Mouse (Mus musculus) cerebellum, adult 11-12 months (tissue): ENCODE measurements at regions not wholly inside any gene's neighbourhood (a gene's known extent, or its start where the extent isn't known, plus 50 kb on each side); places are given as distances from the start of the nearest gene placed in this dataset.
"Not testable (repeated sequence)": the region's sequence is repeated elsewhere in the genome, so short reads cannot be mapped to it uniquely, and the experiment has no call there.

ENCODE experiments used
- DNase-seq: peaks from one replicate; pipeline ENCODE4 v3.0.0; 2022

GRCm38 (mm10) chr8:99763012-99763411 lies 346.7 kb upstream of the Cdh8 start:
- no peak for DNase-seq

- DNase-seq: no peak
These were observed 319.9 kb upstream of the Cdh8 start for GRCm38 (mm10) chr8:99736190-99736589.

GRCm38 (mm10) chr8:99724626-99725218 lies 308.5 kb upstream of the Cdh8 start:
- DNase-seq: no peak

GRCm38 (mm10) chr8:99718927-99719326 lies 302.7 kb upstream of the Cdh8 start:
- DNase-seq: peak; percentile 16

GRCm38 (mm10) chr8:99681673-99682072 lies 265.4 kb upstream of the Cdh8 start:
- DNase-seq: no peak

- DNase-seq: not testable (repeated sequence)
These were observed 263.1 kb upstream of the Cdh8 start for GRCm38 (mm10) chr8:99679253-99679899.

- DNase-seq: not testable (repeated sequence)
These were observed 251.4 kb upstream of the Cdh8 start for GRCm38 (mm10) chr8:99667693-99668092.

- DNase-seq: no peak
These were observed 235.0 kb upstream of the Cdh8 start for GRCm38 (mm10) chr8:99651302-99651621.

GRCm38 (mm10) chr8:99650587-99651301 lies 234.5 kb upstream of the Cdh8 start:
- DNase-seq: no peak

GRCm38 (mm10) chr8:99640543-99640942 lies 224.3 kb upstream of the Cdh8 start:
- DNase-seq: no peak

GRCm38 (mm10) chr8:99630958-99631357 lies 214.7 kb upstream of the Cdh8 start:
- not testable (repeated sequence) for DNase-seq

- DNase-seq: no peak
These were observed 205.4 kb upstream of the Cdh8 start for GRCm38 (mm10) chr8:99621626-99622025.

GRCm38 (mm10) chr8:99604327-99604726 lies 188.1 kb upstream of the Cdh8 start:
- not testable (repeated sequence) for DNase-seq

- DNase-seq: no peak
These were observed 175.2 kb upstream of the Cdh8 start for GRCm38 (mm10) chr8:99591308-99592004.

GRCm38 (mm10) chr8:99544102-99544501 lies 127.8 kb upstream of the Cdh8 start:
- DNase-seq: no peak

GRCm38 (mm10) chr8:99532686-99533415 lies 116.6 kb upstream of the Cdh8 start:
- DNase-seq: no peak

GRCm38 (mm10) chr8:99502055-99502454 lies 85.8 kb upstream of the Cdh8 start:
- no peak for DNase-seq
